Mouse (Mus musculus) layer of hippocampus, adult 2 months (tissue): ENCODE data around the gene Terf2ip. TPM values are rescaled to one million over a fixed set of nuclear protein-coding genes. Genes with fewer than 3 reads are reported as not detected.

Experiments used
- DNase-seq, 2 experiments: peaks; one replicate each; pipeline ENCODE4 v3.0.0; 2022; ENCODE audit warnings: low spot score in 2 of 2
- H3K27ac ChIP-seq: fragments of 200-600 bp; 2 replicates; pipeline ENCODE4 v1.8.1; 2022
- H3K4me3 ChIP-seq: fragments of 200-600 bp; 2 replicates; pipeline ENCODE4 v1.8.1; 2022; ENCODE audit warnings: mild to moderate bottlenecking
- CTCF ChIP-seq: fragments of 200-600 bp; conservative IDR thresholded peaks from 2 replicates; pipeline ENCODE4 v1.8.1; 2022; ENCODE audit warnings: antibody characterized with exemption, mild to moderate bottlenecking, moderate library complexity
- total RNA-seq, 2 experiments: library from RNA; stranded (reverse); gene quantifications; 2 replicates each; pipeline ENCODE4 v1.2.3; 2021

Terf2ip gene
- total RNA-seq, 2 experiments from 2014 or later, result 42.8 to 45.2 TPM

DNA sequence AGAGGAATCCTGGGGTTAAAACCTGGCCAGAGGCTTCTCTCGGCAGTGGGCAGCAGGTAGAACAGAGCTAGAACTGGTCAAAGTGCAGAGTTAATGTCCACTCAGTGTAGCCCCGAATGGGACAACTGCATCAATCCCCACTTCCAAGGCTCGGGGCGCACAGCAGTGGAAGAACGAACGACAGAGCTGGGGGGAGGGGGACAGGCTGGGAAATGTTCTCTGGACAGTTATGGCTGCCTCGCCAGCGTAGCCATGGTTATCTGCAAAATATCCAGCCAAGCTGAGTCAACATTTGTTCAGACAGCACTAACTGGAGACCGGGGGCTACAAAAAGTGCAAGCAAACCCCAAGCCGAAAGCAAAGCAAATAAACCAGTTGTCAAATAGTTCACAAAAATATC is 33.1 kb upstream of the Terf2ip start:
- H3K27ac ChIP-seq, result 0 out of 2 replicates have a peak overlapping the region, but pooled peaks have one; percentile 28
- no peak for TF ChIP-seq CTCF
- DNase-seq, result no peak
- H3K4me3 ChIP-seq, result no peak overlapping the region

DNA sequence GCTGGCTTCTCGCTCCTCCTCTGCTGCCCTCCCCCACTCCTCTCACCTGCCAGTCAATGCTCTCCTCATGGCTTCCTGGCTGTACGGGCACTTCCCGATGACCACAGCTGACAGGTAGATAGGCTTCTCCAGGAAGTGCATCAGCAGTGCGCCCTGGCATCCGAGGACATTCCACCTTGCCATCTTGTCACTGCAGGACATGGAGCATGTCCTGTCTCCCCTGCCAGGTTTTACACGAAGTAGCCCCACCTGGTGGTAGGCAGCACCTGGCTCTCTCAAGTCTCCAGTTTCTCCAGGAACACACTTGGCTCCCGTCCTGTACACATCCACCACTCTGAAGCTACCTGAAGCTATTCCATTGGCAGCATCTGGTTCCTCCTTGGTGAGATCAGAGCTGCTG is 29.1 kb upstream of the Terf2ip start:
- DNase-seq, result no peak
- TF ChIP-seq CTCF, result peak; percentile 30
- Histone ChIP-seq H3K4me3 (no peak overlapping the region), H3K27ac (no peak overlapping the region)

DNA sequence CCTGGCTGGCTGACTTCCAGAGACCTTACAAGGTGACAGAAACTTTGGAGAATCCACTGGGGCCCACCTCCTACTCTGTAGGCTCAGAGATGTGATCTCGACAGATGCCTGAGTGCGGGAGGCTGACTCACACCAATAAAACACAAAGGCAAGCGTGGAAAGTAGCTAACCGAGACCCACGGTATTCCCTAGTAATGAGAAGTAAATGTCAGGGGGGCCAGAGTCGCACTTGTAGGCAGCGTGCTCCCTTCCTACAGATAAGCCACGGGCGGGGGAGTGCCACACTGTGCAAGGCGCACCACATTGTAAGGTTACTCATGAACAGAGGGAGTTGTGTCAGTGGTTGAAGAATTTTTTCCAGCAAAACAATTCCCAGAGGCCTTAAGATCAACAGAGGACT is 26.7 kb upstream of the Terf2ip start:
- no peak for DNase-seq
- Histone ChIP-seq H3K4me3 (no peak overlapping the region), H3K27ac (no peak overlapping the region)
- no peak for TF ChIP-seq CTCF

DNA sequence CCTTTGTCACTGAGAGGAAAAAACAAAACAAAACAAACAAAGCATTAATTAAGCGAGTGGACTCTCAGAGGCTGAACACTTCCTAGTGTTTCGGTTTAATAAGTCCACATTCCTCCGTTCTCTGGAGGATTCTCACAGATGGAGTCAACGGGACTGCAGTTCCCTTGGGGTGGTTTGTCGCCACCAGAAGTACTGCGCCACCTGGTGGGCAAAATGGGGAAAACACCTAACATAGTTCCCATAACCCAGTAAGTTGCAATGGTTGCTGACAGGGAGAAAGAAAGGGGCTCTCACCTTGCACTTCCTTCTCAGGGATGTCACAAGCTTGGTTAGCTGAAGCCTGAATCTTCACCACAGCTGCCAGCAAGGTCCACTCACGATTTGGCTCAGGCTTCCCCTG is 21.3 kb upstream of the Terf2ip start:
- no peak overlapping the region for H3K27ac ChIP-seq
- no peak overlapping the region for H3K4me3 ChIP-seq
- peak; percentile 41 to 78 for DNase-seq
- TF ChIP-seq CTCF, result peak; percentile 91

DNA sequence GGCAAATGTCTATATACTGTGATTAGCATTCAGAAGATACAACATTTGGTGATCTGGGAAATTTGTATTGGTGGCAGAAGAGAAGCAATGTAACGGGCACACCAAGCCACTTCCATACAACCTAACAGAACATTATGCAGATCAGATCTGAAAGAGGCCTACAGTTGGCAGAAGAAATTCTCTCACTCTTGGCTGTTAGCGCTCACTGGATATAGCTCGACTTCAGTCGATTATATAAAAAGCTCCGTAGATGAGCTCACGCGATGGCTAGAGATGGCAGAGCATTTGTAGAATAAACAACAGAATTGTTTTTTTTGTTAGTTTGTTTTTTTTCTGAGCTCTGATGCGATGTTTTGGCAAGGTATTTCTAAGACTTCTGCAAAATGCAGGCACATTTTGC is 19.9 kb upstream of the Terf2ip start:
- H3K4me3 ChIP-seq, result peak overlapping the region; percentile 92
- H3K27ac ChIP-seq, result peak overlapping the region; percentile 90
- TF ChIP-seq CTCF, result no peak
- no peak for DNase-seq

DNA sequence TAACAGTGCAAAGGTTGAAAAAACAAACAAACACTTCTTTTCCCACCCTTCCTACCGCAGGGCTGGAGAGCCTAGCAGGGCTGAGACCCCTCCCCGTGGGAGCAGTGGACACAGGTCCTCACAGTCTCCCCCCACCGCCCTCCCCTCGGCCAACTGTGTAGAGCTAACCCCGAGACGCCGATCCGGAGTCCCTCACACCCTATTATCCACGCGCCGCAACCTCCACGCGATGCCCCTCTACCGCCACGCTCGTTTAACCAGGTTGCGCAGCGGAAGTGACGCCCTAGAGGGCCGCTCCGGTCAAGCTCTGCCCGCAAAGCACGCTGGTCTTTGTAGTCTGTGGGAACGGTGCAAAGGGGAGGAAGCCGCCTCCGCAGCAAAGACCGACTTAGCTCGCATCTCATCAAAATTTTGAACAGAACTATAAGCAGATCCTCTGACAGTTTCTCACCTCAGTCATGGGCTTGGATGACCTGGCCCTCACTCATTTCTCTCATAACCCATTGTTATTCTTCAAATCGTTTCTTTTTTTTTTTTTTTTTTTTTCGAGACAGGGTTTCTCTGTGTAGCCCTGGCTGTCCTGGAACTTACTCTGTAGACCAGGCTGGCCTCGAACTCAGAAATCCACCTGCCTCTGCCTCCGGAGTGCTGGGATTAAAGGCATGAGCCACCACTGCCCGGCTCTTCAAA is 19.0 kb upstream of the Terf2ip start, which contains the start of gene Adat1:
Gene Adat1 (minus strand): TSS at position 290 of the 690 bp plus-strand sequence.
- peak within 1 kb of the TSS; percentile 92 for H3K4me3 ChIP-seq
- peak; percentile 45 for TF ChIP-seq CTCF
- DNase-seq, result peak; percentile 88 to 91
- peak within 1 kb of the TSS; percentile 90 for H3K27ac ChIP-seq

DNA sequence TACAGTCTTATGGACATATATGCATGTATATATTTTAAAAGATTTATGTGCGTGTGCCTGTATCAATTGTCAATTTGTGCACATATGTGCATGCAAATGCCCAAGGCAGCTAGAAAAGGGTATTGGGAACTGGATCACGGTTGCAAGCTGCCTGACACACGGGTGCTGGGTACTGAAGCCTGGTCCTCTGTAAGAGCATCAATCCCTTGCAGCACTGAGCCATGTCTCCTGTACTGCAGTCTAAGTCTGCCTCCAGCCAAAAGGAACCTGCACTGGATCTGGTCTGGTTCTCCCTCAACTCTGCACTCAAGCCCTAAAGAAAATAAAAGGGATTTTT is 18.5 kb upstream of the Terf2ip start:
- no peak for DNase-seq
- no peak for TF ChIP-seq CTCF
- peak overlapping the region; percentile 90; the same call in 1 of the 2 replicates for H3K27ac ChIP-seq
- no peak overlapping the region; the same call in 1 of the 2 replicates for H3K4me3 ChIP-seq

DNA sequence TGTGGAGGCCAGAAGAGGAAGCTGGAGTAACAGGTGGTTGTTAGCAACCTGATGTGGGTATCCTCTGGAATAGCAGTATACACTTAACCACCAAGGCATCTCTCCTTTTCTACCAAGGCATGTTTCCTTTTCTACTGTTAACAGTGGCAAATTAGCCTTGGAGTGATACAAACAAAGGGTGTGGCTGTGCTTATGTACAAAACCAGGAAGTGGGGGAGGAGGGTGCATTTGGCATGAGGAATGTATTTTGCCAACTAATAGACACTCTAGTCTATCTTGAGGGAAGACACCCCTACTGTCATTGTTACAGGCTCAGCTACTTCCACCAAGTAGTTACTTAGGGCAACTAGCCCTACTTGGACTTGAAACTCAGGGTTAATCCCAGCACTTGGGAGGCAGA is 6.4 kb upstream of the Terf2ip start:
- DNase-seq, result no peak
- H3K27ac ChIP-seq, result no peak overlapping the region
- H3K4me3 ChIP-seq, result no peak overlapping the region
- TF ChIP-seq CTCF, result no peak

DNA sequence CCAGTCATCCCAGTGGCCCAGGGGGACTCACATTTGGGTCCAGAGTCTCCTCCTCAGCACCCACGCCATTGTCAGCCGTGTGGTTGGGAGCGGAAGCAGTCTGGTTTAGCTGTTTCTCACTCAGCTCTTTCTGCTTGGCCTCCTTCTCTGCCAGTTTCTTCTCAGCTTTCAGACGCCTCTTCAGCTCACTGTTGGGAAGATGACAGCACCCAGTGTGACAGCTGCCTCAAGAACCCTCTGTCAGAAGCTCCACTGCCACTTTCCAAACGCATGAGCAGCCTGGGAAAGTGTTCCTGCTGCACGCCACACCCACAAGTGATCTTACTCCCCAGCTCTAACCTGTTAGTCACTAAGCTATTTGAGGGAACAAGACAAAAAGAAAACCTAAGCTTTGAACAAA is 5.6 kb upstream of the Terf2ip start:
- peak overlapping the region; percentile 51; the same call in 1 of the 2 replicates for H3K27ac ChIP-seq
- peak in 1 of 2 experiments; percentile 74 for DNase-seq
- no peak for TF ChIP-seq CTCF
- H3K4me3 ChIP-seq, result no peak overlapping the region

DNA sequence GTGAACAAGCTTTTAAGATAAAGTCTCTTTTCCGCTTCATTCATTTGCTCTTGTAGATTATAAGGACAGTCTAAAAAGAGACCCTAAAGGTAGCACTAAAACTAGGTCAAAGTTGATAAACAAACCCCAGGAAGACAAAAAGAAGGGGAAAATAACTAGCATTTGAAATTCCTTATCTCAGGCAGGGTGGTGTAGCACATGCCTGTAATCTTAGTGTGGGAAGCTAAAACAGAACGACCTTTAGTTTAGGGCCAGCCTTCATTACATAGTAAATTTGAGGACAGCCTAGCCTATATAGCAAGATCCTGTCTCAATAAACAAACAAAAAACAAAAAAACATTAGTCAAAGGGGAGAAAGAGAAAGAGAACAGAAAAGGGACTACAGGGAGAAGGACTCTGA is 3.5 kb upstream of the Terf2ip start:
- TF ChIP-seq CTCF, result no peak
- DNase-seq, result no peak
- no peak overlapping the region for H3K27ac ChIP-seq
- no peak overlapping the region for H3K4me3 ChIP-seq

DNA sequence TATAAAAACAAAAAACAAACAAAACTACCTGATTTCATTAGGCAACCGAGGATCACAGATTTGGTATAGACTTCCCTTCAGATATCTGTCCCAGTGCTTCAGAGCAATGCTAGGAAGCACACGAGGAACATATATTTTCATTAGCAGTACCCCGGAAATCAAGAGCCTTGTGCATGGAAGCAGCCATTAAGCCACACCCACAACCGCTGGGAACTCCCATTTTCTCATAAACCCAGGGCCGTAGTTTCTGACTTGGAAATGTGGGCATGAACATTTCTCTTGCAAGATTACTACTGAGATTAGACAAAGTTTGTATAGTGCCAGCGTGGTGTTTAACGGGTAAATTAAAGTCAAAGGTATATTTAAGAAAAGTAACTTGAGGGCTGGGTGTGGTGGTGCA is 1.6 kb upstream of the Terf2ip start:
- TF ChIP-seq CTCF, result no peak
- Histone ChIP-seq H3K27ac (no peak overlapping the region), H3K4me3 (no peak overlapping the region)
- DNase-seq, result no peak

DNA sequence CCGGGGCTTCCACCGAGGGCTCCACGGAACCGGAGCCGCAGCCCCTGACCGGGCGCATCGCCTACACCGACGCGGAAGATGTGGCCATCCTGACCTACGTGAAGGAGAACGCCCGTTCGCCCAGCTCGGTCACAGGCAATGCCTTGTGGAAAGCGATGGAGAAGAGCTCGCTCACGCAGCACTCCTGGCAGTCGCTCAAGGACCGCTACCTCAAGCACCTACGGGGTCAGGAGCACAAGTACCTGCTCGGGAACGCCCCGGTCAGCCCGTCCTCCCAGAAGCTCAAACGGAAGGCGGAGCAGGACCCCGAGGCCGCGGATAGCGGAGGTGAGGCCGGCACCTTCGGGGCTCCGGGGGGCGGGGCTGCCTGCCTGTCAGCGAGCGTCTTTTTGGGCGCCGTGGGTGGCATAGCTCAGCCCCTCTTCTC is 631 bp downstream of the Terf2ip start:
- peak in 1 of 2 experiments; percentile 27 for DNase-seq

DNA sequence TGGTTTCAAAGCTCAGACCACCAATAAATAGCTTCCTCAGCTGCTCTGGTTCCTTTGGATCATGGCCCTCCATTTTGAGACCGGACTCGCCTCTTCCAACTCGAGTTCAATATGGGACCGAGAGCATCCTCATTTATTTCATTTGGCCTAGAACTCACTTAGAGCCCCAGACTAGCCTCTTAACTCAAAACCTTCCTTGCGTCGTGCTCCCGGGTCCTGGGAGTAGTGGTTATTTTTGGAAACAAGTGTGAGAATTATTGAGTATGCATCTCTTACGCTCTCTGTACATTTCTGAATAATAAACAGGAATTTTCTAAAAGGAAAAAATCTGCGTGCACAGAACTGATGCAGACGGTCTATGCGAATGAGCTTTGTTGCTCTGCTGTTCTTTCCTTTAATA is 3.7 kb downstream of the Terf2ip start, which contains the start of gene Gm6793:
Gene Gm6793 (minus strand): TSS at position 101 of the 400 bp plus-strand sequence.
- no peak within 1 kb of the TSS for H3K4me3 ChIP-seq
- TF ChIP-seq CTCF, result no peak
- DNase-seq, result no peak
- no peak within 1 kb of the TSS for H3K27ac ChIP-seq

More for the DNA sequence above, 631 bp downstream of the Terf2ip start:
- TF ChIP-seq CTCF, result no peak
- peak overlapping the region; percentile 85 for H3K4me3 ChIP-seq
- H3K27ac ChIP-seq, result peak overlapping the region; percentile 93

DNA sequence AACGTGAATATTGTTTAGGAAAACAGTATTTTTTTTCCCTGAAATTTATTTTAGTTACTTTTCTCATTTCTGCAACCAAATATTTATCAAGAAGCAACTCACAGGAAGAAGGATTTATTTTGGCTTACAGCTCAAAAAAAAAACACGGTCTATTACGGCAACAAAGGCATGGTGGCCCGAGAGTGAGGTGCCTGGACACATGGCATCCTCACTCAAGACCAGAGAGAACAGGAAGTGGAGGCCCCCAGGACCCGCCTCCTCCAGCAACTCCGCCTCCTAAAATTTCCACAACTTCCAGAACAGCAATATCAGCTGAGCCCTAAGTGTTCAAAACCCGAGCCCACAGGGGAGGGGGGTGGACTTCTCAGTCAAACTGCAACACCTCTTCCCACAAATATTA is 18.3 kb downstream of the Terf2ip start:
- Histone ChIP-seq H3K27ac (no peak overlapping the region), H3K4me3 (no peak overlapping the region)
- DNase-seq, result no peak
- no peak for TF ChIP-seq CTCF

DNA sequence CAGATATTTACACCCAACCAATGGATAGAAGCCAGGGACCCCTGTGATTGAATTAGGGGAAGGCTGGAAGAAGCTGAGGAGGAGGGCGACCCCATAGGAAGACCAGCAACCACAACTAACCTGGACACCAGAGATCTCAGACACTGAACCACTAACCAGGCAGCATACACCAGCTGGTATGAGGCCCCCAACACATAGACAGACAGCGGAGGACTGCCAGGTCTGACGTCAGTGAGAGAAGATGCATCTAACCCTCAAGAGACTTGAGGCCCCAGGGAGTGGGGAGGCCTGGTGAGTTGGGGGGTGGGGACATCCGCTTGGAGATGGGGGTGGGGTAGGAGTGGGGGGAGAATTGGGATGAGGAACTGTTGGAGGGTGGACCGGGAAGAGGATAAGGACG is 19.5 kb downstream of the Terf2ip start:
- H3K27ac ChIP-seq, result no peak overlapping the region
- DNase-seq, result no peak
- no peak overlapping the region for H3K4me3 ChIP-seq
- no peak for TF ChIP-seq CTCF
